Mouse (Mus musculus): Measurements from ENCODE around the gene Eef2k.
A peak's percentile ranks its signal among the peaks of the same experiment; 100 is the strongest.
"Not testable (repeated sequence)": the region's sequence is repeated elsewhere in the genome, so short reads cannot be mapped to it uniquely, and the experiment has no call there.

Eef2k gene

GRCm38 (mm10) chr7:120878271-120878670 is 35.6 kb downstream of the Eef2k start:
- DNase-seq (ENCODE audit: low read depth, low spot score): no peak

GRCm38 (mm10) chr7:120879972-120880371 is 37.3 kb downstream of the Eef2k start:
- DNase-seq (ENCODE audit: low read depth, low spot score): no peak

- DNase-seq (ENCODE audit: low read depth, low spot score): no peak
Measured at GRCm38 (mm10) chr7:120880770-120881169, 38.1 kb downstream of the Eef2k start.

- no peak for DNase-seq (ENCODE audit: low read depth, low spot score)
Measured at GRCm38 (mm10) chr7:120881451-120881850, 38.8 kb downstream of the Eef2k start.

- no peak for DNase-seq (ENCODE audit: low read depth, low spot score)
Measured at GRCm38 (mm10) chr7:120882674-120883073, 40.0 kb downstream of the Eef2k start.

- DNase-seq (ENCODE audit: low read depth, low spot score): no peak
Measured at GRCm38 (mm10) chr7:120883523-120884290, 41.1 kb downstream of the Eef2k start.

- no peak for DNase-seq (ENCODE audit: low read depth, low spot score)
Measured at GRCm38 (mm10) chr7:120884746-120885145, 42.1 kb downstream of the Eef2k start.

- DNase-seq (ENCODE audit: low read depth, low spot score): no peak
Measured at GRCm38 (mm10) chr7:120893123-120893522, 50.5 kb downstream of the Eef2k start.

- no peak for DNase-seq (ENCODE audit: low read depth, low spot score)
Measured at GRCm38 (mm10) chr7:120897054-120897453, 54.4 kb downstream of the Eef2k start.

- no peak for DNase-seq (ENCODE audit: low read depth, low spot score)
Measured at GRCm38 (mm10) chr7:120897711-120898335, 55.2 kb downstream of the Eef2k start.

GRCm38 (mm10) chr7:120900191-120900590 is 57.6 kb downstream of the Eef2k start:
- no peak for DNase-seq (ENCODE audit: low read depth, low spot score)

GRCm38 (mm10) chr7:120901701-120902100 is 59.1 kb downstream of the Eef2k start:
- no peak for DNase-seq (ENCODE audit: low read depth, low spot score)

- DNase-seq (ENCODE audit: low read depth, low spot score): no peak
Measured at GRCm38 (mm10) chr7:120902931-120903330, 60.3 kb downstream of the Eef2k start.

GRCm38 (mm10) chr7:120910172-120910571 is 67.5 kb downstream of the Eef2k start:
- DNase-seq (ENCODE audit: low read depth, low spot score): peak; percentile 38

GRCm38 (mm10) chr7:120911268-120911667 is 68.6 kb downstream of the Eef2k start:
- DNase-seq (ENCODE audit: low read depth, low spot score): not testable (repeated sequence)

GRCm38 (mm10) chr7:120913332-120913731 is 70.7 kb downstream of the Eef2k start:
- peak; percentile 42 for DNase-seq (ENCODE audit: low read depth, low spot score)

- DNase-seq (ENCODE audit: low read depth, low spot score): no peak
Measured at GRCm38 (mm10) chr7:120916262-120916875, 73.7 kb downstream of the Eef2k start.

- no peak for DNase-seq (ENCODE audit: low read depth, low spot score)
Measured at GRCm38 (mm10) chr7:120917279-120917591, 74.6 kb downstream of the Eef2k start.

GRCm38 (mm10) chr7:120917592-120918461 is 75.2 kb downstream of the Eef2k start, which contains the start of gene Polr3e:
Gene Polr3e, plus strand, starts transcription at chr7:120917744.
- DNase-seq (ENCODE audit: low read depth, low spot score): peak; percentile 99

- DNase-seq (ENCODE audit: low read depth, low spot score): peak; percentile 94
Measured at GRCm38 (mm10) chr7:120918526-120918962, 75.9 kb downstream of the Eef2k start.

- DNase-seq (ENCODE audit: low read depth, low spot score): no peak
Measured at GRCm38 (mm10) chr7:120933110-120933509, 90.5 kb downstream of the Eef2k start.

Measured in CD4-positive, CD25-positive, alpha-beta regulatory T cell, adult 2 months (primary cell).